Mouse (Mus musculus) left cerebral cortex, postnatal 36 days (tissue): ENCODE results near the gene Zdhhc6. TPM values are rescaled to one million over a fixed set of nuclear protein-coding genes. Genes with fewer than 3 reads are reported as not detected.

Experiments used
- DNase-seq, 2 experiments: peaks; one replicate each; pipeline ENCODE4 v3.0.0; 2021 to 2022; ENCODE audit warnings: low spot score in 2 of 2, mixed read lengths in 1 of 2
- intact Hi-C: fragments of 180-260 bp; cut with DNase I; formaldehyde crosslinking; loops from one replicate; pipeline ENCODE4 v1.15.1; 2025
- total RNA-seq, 2 experiments: library from RNA; stranded (reverse); gene quantifications; 2 replicates each; pipeline ENCODE4 v1.2.3; 2021

The Zdhhc6 gene
- total RNA-seq, 2 experiments from 2014 or later, result 26.1 to 29.0 TPM

DNA sequence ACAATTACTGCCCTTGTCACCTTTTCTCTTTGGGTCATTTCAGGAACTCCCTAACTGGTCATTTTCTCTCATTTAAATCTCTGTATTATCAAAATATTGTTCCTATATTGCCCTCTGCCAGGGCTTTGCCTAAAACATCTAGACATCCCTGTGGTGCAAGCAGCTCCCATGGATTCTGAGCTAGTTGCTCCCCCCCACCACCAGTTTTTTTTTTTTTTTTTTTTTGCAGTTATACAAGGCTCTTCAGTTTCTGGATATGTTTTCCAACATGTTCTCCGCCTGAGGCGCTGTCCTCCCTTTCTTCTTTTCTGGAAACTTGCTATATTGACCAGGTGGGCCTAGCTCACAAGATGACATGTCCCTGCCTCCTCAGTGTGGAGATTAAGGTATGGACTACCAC, 2.2 kb downstream of the Zdhhc6 start:
- no peak for DNase-seq
- intact Hi-C loops, result no loop called here

DNA sequence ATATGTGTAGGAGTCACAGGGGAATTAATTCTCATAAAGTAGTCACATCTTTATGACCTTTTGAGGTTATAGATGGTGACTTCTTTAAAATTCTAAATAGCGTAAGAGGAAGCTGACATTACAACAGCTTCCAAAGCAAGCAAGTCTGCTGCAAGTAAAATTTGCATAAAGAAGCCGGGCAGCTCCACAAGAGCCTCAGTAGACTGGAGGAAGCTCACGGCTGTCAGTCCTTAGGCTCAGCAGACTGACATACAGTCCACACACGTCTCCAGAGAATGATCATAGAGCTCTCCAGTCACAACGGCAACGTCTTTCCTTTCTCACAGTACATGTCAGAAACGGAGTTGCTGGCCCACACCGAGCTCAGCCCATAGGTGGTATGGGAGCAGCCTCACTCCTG, 4.0 kb downstream of the Zdhhc6 start:
- intact Hi-C loops, result no loop called here
- DNase-seq, result no peak

DNA sequence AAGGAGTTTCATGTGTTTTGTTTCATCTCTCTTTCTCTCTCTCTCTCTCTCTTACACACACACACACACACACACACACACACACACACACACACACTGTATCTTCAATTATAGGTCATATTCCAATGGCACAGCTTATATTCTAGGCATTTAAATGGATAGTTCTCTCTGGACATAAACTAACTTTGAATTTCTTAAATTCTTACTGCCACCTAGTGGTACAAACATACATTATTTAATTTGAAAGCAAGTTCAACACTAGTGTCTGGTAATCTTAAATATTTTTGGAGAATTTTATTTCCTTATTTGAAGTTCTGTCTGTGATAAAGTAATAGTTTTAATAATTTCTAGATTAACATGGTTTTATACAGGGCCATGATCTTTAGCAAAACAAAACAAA, 10.8 kb downstream of the Zdhhc6 start:
- DNase-seq, result no peak
- intact Hi-C loops, result loop anchor here (2.0 to 10.0 kb wide), 2 partner anchors 86 to 210 kb away; no protein-coding TSS in a partner anchor

DNA sequence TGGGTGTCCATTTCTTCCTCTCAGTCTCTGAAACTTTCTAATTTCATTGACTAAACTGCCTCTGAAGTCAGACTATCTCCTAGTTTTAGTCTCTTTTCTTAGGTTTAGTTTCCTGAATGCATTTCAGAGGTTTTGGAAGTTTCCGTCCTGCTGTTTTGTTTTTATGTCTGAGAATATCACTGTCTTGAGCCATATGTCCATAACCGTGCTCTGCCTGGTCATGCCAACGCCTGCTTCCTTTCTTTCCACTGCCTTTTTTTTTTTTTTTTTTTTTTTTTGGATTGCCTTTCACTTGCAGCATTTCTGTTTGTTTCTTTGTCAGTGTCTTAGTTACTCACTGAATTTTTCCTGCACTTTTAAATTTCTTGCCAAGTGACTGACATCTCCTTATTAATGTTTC, 15.3 kb downstream of the Zdhhc6 start:
- intact Hi-C loops, result loop anchor here (10.0 kb wide), 1 partner anchor 206 kb away; no protein-coding TSS in a partner anchor
- no peak for DNase-seq

DNA sequence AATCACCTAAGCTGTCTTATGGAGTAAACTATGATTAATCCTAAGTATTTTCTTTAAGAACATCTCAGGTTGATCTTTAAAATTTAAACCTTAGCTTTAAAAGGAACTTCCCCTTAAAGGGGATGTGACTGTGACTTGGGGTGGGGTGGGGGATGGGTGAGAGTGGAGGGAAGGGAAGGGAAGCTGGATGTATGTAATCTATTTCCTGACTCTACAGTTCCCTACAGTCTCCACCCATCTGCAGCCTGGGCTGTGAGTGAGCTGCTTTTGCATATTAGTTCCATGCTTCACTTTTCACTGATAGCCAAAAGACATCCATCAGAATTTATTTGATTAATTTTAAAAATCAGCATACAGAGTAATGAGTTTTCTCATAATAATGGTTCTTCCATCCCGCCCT, 16.5 kb downstream of the Zdhhc6 start:
- no peak for DNase-seq
- intact Hi-C loops, result no loop called here

DNA sequence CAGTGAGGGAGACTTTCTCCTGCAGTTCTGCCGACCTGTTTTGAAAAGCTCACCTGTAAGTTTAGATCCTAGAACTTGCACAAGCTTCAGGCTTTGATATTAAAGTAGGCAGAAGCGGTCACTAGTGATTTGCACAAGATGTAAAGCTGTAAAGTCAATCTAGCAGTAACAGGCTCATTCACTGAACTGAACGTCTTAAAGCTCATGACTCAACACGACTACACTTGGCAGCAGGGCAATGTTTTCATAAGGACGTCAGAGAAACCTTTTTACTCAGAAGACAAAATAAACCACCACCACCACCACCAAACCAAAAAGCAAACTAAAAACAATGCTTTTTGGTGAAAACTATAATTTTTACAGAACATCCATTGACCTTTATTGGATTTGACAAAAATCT, 17.9 kb downstream of the Zdhhc6 start:
- DNase-seq, result no peak
- intact Hi-C loops, result no loop called here

DNA sequence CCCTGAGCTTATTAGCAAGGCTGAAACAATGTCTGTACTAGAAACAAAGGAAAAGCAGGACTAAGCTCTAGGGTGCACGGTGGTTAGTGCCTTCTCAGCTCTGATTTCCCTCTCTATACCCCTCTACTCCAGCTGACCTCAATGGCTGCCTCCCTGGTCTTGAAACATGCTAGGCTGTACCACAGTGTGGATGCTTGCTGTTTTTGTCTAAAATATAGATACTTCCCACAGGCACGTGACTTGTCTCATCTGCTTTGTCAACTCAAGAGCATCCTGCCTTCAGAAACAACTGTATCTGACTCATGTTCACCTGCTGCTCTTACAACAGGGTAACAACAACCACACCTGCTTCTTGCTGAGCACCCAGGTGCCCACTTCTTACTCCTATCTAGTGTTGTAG, 18.3 kb downstream of the Zdhhc6 start:
- no peak for DNase-seq
- intact Hi-C loops, result no loop called here

DNA sequence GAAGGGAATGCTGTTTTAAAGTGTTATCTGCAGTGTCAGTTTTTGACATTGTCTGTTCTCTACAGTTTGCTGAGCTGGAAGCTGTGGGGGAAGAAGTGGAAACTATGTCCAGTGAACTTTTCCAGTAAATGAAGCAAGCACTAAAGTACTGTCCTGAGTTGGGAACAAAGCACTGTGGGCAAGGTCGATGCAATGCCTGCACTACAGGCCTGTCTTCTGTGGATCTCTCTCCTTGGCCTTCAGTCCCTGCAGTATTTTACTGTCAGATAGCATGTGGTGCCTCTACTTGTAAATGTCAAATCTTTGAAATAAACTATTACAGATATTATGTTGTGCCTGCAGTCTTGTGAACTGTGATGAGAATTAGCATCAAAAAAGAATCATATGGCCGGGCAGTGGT, 19.5 kb downstream of the Zdhhc6 start:
- intact Hi-C loops, result no loop called here
- no peak for DNase-seq

DNA sequence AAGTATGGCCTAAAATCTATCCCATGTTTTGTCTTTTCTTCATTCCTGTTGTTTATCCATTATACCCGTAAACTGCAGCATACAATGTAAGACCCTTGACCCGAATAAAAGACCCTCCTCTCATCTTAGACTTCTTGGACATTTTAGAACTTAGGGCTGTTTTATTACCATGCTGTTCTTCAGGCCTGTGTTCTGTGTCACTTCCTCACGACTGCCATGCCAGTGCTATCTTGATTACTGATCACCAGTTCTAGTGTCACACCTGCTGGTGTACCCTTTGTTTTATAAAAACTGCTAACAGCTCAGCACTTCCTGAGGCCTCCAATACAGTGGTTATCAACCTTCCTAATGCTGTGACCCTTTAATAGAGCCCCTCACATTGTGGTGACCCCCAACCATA, 20.3 kb downstream of the Zdhhc6 start:
- intact Hi-C loops, result no loop called here
- no peak for DNase-seq

DNA sequence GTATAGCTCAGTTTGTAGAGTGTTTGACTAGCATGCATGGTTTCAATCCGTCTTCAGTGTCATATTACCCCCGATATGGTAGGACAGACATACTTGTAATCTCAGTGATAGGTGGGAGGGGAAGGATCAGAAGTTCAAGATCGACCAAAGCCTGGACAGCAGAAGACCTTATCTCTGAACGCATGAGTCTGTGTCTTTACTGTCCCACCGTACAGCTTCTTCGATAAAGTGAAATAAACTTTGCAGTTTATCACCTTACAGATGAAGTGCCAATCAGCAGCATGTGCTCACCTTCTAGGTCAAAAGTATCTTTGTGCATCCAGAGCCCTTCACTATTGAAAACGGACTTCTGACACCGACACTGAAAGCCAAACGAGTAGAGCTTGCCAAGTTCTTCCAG, 20.8 kb downstream of the Zdhhc6 start:
- no peak for DNase-seq
- intact Hi-C loops, result no loop called here

DNA sequence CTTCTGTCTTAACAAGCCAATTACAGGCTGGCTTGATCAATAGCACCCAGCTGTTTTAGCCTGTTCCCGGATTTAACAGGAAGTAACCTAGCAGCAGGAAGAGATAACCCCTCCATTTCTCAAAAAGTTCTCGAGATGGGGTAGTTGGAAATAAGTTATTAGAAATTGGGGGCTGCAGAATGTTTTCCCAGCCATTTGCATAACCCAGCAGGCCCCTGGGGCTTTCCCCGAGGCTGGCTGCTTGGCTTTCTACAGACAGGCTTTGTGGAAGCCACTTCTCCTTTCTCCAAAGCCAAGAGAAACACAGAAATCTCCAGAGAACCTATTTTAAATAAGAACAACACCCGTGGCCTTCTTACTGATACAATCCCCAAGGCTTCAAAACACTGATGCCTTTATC, 22.7 kb downstream of the Zdhhc6 start:
- intact Hi-C loops, result loop anchor here (5.0 kb wide), 1 partner anchor 36 kb away; no protein-coding TSS in a partner anchor
- DNase-seq, result no peak

DNA sequence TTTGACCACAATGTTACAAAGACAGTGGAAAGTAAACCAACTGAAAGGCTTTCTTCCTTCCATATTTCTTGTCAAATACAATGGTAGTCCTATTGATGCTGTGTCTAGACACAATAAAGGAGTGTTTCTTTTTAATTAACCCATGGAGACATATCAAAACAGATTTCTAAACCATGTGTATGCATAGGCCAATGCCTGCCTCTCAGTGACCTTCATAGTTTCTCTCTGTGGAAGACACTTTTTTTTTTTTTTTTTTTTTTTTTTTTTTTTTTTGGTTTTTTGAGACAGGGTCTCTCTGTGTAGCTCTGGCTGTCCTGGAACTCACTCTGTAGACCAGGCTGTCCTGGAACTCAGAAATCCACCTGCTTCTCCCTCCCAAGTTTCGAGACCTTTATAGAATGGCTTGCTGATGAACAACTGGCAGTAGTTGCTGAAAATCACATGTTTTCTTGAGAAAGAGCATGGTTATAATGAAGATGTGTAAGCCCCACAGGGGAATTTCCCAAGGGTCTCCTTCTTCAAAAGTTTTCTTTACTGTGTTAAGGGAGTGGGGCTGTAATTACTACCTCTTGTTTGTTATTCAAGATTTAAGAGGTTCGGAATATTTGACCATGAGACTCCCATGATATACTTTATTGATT, 23.5 kb downstream of the Zdhhc6 start:
- DNase-seq, result no peak
- intact Hi-C loops, result loop anchor here (5.0 kb wide), 1 partner anchor 35 kb away; no protein-coding TSS in a partner anchor

DNA sequence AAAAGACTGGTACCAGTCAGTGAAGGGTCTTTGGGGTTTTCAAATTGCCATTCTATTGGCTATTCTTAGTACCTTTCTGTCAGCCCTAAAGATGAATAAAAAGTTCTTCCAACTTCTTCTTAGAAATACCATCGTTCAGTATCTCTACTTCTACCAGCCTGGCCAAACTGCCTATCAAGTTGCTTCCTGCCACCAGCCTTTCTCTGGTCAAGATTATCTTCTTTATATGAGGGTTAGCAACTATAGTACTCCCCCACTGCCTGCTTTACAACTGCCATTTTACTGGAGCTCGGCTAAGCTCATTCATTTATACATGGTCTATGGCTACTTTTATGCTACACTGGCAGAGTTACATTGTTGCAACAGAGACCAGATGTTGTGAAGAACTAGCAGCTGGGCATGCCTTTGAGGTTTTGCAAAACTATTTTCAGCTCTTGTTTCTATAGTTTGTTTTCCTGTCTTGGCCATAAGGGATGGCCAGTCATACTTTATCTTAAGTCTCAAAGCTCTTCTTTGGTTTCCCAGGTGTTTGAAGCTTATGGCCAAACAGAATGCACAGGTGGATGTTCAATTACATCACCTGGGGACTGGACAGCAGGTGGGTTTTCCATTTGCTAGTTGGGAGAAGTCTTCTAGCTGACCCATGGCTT, 25.1 kb downstream of the Zdhhc6 start:
- no peak for DNase-seq
- intact Hi-C loops, result loop anchor here (5.0 kb wide), 1 partner anchor 33 kb away; no protein-coding TSS in a partner anchor

DNA sequence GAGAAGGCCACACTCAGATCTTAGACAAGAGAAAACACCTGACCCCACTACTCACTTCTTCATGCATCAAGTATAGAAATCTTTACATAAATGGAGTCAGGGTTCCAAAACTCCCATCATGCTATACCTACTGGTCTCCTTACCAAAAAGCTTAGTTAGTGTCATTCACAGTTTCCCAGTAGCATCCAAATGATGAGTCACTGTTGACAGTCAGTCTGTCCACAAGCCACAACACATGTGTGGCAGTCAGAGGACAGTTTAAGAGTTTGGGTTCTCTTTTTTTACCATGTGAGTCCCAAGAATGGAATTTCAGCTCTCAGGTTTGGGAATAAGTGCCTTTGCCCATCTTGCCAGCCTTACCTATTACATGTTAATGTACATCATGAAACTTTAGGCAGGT, 26.9 kb downstream of the Zdhhc6 start:
- intact Hi-C loops, result no loop called here
- no peak for DNase-seq

DNA sequence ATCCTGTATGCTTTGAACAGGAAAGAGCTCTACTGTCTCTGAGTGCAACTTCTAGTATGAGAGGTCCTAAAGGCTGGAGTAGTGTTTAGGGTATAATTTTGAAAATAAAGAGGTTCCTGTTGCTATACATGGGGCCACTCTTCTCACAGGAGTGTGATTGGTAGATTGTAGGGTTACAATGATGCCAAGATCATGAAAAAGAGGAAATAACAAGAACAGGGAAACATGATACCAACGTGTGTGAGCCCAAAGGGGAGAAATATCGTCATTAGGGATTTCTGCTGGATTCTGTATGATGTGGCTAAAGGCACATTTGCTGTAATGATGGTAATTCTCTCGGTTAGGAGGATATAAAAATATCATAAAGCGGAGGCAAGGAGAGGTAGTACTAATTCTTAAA, 29.8 kb downstream of the Zdhhc6 start:
- no peak for DNase-seq
- intact Hi-C loops, result no loop called here

DNA sequence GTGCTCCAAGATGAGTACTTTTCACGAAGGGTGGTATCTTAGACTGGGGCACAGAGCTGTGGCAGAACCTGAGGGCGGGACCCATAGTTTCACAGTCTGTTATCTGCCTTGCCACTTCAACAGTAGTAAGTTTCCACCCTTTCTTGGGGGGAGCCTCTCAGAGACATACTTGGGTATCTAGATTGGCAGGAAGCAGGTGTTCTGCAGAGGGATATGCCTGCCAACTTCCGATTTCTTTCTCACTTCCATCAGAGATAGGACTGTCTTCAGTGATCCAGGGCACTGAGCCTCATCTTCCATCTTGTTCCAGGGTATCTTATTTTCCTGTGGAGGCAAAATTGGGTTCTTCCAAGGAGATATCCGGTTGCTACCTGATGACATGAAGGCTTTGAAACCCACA, 31.7 kb downstream of the Zdhhc6 start:
- DNase-seq, result no peak
- intact Hi-C loops, result no loop called here

DNA sequence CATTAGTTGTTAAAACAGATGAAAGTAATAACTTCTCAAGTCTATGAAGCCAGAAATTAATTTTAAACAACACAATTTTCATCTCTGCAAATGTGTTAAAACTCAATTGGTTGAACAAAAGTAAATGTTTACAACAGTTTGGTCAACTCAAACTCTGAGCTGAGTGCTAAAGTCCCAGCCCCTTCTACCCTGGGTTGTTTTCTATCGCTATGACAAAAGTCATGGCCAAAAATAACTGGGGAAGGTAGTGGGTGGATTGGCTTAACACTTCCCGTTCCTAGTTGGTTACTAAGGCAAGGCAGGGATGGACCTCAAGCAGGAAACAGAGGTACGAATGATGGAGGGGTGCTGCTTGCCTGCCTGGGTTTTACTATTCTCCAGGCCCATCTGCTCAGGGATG, 39.1 kb downstream of the Zdhhc6 start:
- no peak for DNase-seq
- intact Hi-C loops, result no loop called here

DNA sequence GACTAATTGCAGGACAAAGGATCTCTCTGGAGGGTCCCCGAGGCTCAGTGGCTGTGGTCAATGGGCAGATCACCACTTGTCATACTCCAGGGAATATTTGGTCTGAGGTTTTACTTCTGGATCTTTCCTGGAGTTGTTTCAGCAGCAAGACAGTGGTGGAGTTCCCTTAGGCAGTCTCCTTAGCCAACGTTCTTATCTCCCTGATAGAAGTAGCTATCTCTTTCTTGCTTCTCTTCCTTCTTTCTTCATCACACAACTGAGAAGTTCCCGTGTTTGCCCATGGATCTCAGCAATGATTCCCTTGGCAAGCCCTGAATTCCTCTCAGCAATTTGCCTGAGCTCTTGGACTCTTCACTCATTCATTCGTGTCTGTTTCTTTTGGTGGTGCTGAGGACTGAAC, 39.7 kb downstream of the Zdhhc6 start:
- intact Hi-C loops, result no loop called here
- no peak for DNase-seq

DNA sequence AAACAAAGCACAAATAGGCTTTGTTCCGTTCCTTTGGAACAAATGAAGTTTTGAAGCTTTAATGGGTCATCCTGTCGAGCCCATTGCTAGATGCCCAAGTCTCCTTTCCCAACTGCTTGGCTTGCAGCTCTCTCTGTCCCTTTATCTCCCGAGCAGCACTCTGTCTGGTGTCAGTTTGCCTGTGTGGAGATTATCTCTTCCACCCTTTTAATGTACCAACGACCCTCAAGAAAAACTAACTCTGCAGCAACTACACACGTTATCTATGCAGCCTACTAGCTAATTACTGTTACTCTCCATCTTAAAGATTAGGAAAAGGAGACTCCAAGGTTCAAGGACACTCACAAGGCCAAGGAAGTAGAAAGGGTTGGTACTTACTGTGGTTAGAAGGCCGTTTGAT, 42.5 kb downstream of the Zdhhc6 start:
- intact Hi-C loops, result no loop called here
- no peak for DNase-seq

DNA sequence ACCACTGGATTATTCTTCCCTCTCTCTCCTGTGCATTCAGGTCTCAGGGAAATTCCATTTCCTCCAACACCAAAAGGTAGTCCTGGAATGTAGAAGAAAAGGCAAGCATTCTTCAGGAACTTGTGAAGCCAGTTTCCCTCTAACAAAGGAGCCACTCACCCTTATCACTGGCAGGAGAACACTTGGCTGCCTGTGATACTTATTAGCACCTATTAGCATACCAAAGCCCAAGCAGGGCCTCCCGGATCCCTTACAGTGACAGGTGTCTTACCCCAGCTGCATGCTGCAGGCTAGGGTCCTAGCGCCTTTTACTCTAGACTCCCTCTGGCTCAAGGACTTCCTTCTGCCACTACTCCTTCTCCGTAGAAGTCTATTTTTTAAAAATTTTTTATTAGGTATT, 44.4 kb downstream of the Zdhhc6 start:
- intact Hi-C loops, result no loop called here
- DNase-seq, result no peak

DNA sequence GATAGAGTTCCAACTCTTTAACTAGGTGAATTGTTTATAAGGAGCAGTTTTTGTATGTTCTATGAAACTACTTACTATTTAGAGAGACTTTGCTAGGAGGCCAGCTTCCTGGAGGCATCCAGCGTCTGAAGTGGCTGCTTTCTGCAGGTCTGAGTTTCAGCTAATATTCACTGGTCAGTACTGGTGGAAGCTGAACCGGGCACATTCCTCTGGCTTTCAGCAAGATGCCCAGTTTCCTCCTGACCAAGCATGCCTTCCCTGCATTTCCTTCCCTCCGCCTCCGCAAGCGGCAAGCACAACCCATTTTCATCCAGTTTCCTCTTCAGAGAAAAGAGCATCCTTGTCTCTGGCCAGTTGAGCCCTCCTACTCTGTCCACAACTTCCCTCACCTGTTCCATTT, 46.8 kb downstream of the Zdhhc6 start:
- intact Hi-C loops, result no loop called here
- DNase-seq, result no peak

DNA sequence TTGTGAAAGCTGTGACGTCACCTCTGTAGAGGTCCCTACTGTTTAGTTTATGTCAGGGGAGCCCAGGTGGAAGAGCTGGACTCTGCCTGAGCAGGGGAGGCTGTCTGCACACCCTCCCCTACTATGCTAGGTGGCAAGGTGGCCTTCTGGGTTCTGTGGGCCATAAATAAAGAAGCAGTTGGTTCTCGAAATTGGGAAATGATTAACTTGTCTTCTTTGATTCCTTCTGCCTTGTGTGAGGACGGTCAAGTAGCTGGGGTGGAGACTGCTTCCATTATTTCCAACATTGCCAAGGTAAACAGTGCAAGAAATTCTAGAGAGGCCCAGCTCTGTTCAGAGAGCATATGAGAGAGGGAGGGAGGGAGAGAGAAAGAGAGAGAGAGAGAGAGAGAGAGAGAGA, 47.7 kb downstream of the Zdhhc6 start:
- DNase-seq, result no peak
- intact Hi-C loops, result no loop called here
